Mouse (Mus musculus) heart, embryonic 16.5 days (tissue): ENCODE results near the gene Paxbp1. TPM values are rescaled to one million over a fixed set of nuclear protein-coding genes. Genes with fewer than 3 reads are reported as not detected.

Source experiments
- ATAC-seq: fragments of 200-750 bp; cut with Nextera tagmentation; replicated peaks from 2 replicates; pipeline ENCODE4 v1.8.0; 2017; ENCODE audit warnings: moderate number of reproducible peaks; ENCODE audit not compliant: insufficient read depth, low FRiP score; ENCODE audit errors: extremely low read depth
- H3K27ac ChIP-seq: fragments of 300-500 bp; sonication (generic); 2 replicates; pipeline ENCODE4 v1.5.1; 2014; ENCODE audit warnings: mild to moderate bottlenecking, low read length, control low read depth, moderate library complexity
- H3K27me3 ChIP-seq: fragments of 300-500 bp; sonication (generic); 2 replicates; pipeline ENCODE4 v1.6.1; 2014; ENCODE audit warnings: low read length, mixed read lengths; ENCODE audit not compliant: control insufficient read depth, insufficient read depth
- H3K36me3 ChIP-seq: fragments of 300-500 bp; sonication (generic); 2 replicates; pipeline ENCODE4 v1.6.1; 2014; ENCODE audit not compliant: control insufficient read depth, insufficient read depth
- H3K4me1 ChIP-seq: fragments of 300-500 bp; sonication (generic); 2 replicates; pipeline ENCODE4 v1.6.1; 2014; ENCODE audit warnings: low read length, mixed read lengths; ENCODE audit not compliant: control insufficient read depth, insufficient read depth
- H3K4me2 ChIP-seq: fragments of 300-500 bp; sonication (generic); 2 replicates; pipeline ENCODE4 v1.6.1; 2014; ENCODE audit warnings: low read depth, mild to moderate bottlenecking, control low read depth, low read length
- H3K4me3 ChIP-seq: fragments of 300-500 bp; sonication (generic); 2 replicates; pipeline ENCODE4 v1.5.1; 2014; ENCODE audit warnings: mild to moderate bottlenecking, control low read depth, low read length
- H3K9ac ChIP-seq: fragments of 300-500 bp; sonication (generic); 2 replicates; pipeline ENCODE4 v1.6.1; 2014; ENCODE audit warnings: low read length, control low read depth
- H3K9me3 ChIP-seq: fragments of 300-500 bp; sonication (generic); replicated peaks from 2 replicates; pipeline ENCODE4 v1.6.1; 2016; ENCODE audit warnings: low read length; ENCODE audit not compliant: control insufficient read depth
- WGBS: fragments of 180-500 bp; shearing (Covaris S2); extraction: QIAGEN DNeasy Blood & Tissue Kit; methylation state at CpG from one replicate; pipeline ENCODE4 v1.1.7; 2014; 5-methylcytosine and 5-hydroxymethylcytosine counted together
- polyA plus RNA-seq: library from polyadenylated mRNA; unstranded; fragments of >200 nt; fragmentation: Nextera tagmentation; extraction: Ambion mirVana; gene quantifications from 2 replicates; pipeline ENCODE4 v1.2.1, GENCODE M21; 2015

The Paxbp1 gene
- polyA plus RNA-seq, 1 experiment from 2014 or later, result 43.4 TPM

DNA sequence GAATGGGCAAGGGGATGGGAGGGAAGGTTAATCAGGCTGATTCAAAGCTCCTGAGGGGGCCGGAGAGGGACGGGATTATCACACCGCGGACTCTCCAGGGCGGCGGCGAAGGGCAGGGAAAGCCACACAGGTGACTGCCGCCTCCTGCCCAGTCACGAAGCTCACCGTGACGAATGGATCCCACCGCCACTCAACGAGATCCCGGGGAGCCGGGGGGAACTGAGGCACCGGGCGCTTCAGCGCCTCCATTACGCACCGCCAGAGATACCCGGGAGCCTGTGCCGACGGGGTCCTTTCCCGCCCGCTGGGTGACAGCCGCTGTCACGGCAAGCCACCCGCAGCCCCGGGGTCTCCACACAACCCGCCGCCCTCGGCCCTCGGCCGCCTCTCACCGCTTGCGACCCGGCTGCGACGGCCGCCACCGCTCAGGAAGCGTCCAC lies 33.7 kb downstream of the Paxbp1 start:
- Histone ChIP-seq H3K27ac (peak overlapping the region; percentile 84), H3K4me1 (peaks cover 13% of the 10 kb centered on the region), H3K9me3 (no peaks in the 10 kb centered on the region), H3K4me2 (peak overlapping the region; percentile 93), H3K36me3 (peaks cover 13% of the 10 kb centered on the region), H3K9ac (peak overlapping the region; percentile 82), H3K4me3 (peak overlapping the region; percentile 76), H3K27me3 (no peaks in the 10 kb centered on the region)
- peak; percentile 30 for ATAC-seq
- 0% methylated on average over 35 of the region's 42 CpGs for WGBS

- Histone ChIP-seq H3K9ac (peak overlapping the region; percentile 82), H3K27me3 (no peaks in the 10 kb centered on the region), H3K9me3 (no peaks in the 10 kb centered on the region), H3K27ac (peak overlapping the region; percentile 84), H3K4me3 (peak overlapping the region; percentile 76), H3K36me3 (peaks cover 7% of the 10 kb centered on the region), H3K4me2 (peak overlapping the region; percentile 93), H3K4me1 (peaks cover 13% of the 10 kb centered on the region)
- under 1% methylated on average over 19 of the region's 19 CpGs for WGBS
- no peak for ATAC-seq
Observed at GRCm38 (mm10) chr16:91009942-91010529, 34.3 kb downstream of the Paxbp1 start.

DNA sequence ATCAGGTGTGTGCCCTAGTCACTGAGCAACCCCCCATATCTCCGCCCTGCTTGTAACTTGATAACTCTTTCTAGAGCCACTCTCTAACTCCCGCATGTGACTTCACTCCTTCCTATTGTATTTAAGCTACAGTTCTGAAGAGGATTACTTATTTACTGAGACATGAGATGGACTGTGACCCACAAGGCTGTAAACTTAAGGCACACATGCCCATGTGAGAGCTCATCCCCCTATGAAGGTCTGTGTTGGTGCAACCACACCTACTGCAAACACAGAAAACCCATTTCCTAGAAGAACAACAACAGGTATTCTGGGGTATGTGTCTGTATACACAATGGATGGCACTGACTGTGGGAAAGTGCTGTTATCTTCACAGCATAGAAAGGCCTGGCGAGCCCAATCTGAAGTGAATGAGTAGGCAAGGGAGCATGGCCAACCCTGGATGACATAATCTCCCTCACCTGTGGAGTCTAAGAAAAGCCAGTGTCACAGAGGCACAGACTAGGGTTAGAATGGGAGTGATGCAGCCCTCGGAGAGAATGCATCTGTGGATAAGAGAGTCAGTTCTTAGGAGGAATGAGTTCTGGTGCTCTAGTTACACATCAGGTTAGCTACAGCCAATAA lies 39.3 kb downstream of the Paxbp1 start:
- WGBS, result 73% methylated on average over 4 of the region's 4 CpGs
- H3K27ac ChIP-seq, result no peak overlapping the region
- no peak overlapping the region for H3K4me3 ChIP-seq
- no peaks in the 10 kb centered on the region for H3K9me3 ChIP-seq
- H3K9ac ChIP-seq, result no peak overlapping the region
- no peaks in the 10 kb centered on the region for H3K36me3 ChIP-seq
- H3K4me2 ChIP-seq, result no peak overlapping the region
- peaks cover 8% of the 10 kb centered on the region for H3K4me1 ChIP-seq
- ATAC-seq, result no peak
- no peaks in the 10 kb centered on the region for H3K27me3 ChIP-seq

- H3K9me3 ChIP-seq, result no peaks in the 10 kb centered on the region
- H3K4me1 ChIP-seq, result no peaks in the 10 kb centered on the region
- H3K4me2 ChIP-seq, result no peak overlapping the region
- H3K36me3 ChIP-seq, result no peaks in the 10 kb centered on the region
- H3K4me3 ChIP-seq, result no peak overlapping the region
- no peak overlapping the region for H3K9ac ChIP-seq
- ATAC-seq, result no peak
- H3K27me3 ChIP-seq, result no peaks in the 10 kb centered on the region
- 85% methylated on average over 2 of the region's 2 CpGs for WGBS
- no peak overlapping the region for H3K27ac ChIP-seq
Observed at GRCm38 (mm10) chr16:91001098-91001497, 43.2 kb downstream of the Paxbp1 start.

DNA sequence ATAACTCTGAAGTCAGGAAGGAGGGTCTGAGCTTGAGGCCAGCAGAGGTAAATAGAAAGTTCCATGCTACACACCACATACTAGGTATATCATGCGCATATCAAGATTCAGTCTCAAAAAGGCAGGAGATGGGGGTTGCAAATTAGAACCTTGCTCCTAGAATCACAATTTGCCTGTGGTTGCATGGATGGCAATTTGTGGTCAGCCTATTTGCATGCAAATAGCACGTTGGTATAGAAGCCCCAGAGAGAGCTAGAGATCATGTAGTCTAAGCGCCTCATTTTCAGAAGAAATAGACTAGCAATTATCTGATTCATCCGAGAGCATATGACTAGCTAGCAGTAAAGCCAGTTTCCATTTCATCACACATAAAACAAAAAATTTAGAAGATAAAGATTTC lies 44.5 kb downstream of the Paxbp1 start:
- Histone ChIP-seq H3K36me3 (no peaks in the 10 kb centered on the region), H3K9me3 (no peaks in the 10 kb centered on the region), H3K9ac (no peak overlapping the region), H3K27me3 (no peaks in the 10 kb centered on the region), H3K4me1 (peaks cover 8% of the 10 kb centered on the region), H3K27ac (no peak overlapping the region), H3K4me2 (no peak overlapping the region), H3K4me3 (no peak overlapping the region)
- WGBS, result 84% methylated on average over 4 of the region's 4 CpGs
- ATAC-seq, result no peak

DNA sequence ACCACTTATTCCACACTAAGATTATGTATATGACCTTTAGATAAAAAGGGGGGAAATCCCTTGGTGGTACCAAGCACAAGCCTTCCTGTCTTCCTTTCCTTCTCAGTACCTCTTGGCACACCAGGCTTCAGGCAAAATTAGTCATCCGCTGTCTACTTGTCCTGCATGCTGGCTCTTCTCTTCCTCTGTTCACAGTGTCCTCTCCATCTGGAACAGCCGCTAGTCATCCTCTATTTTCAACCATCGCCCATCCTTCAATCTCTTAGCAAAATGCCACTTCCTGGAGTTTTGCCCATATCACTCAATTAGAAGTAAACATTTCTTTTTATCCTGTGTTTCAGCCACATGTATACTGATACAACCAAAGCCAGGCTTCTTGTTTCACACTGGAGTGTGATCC lies 46.5 kb downstream of the Paxbp1 start:
- no peaks in the 10 kb centered on the region for H3K36me3 ChIP-seq
- peaks cover 12% of the 10 kb centered on the region for H3K4me1 ChIP-seq
- no peak overlapping the region for H3K4me2 ChIP-seq
- H3K27ac ChIP-seq, result no peak overlapping the region
- H3K9me3 ChIP-seq, result no peaks in the 10 kb centered on the region
- H3K4me3 ChIP-seq, result no peak overlapping the region
- H3K9ac ChIP-seq, result no peak overlapping the region
- ATAC-seq, result no peak
- 83% methylated on average over 3 of the region's 3 CpGs for WGBS
- no peaks in the 10 kb centered on the region for H3K27me3 ChIP-seq

GRCm38 (mm10) chr16:90996327-90997243 lies 47.8 kb downstream of the Paxbp1 start:
- H3K4me2 ChIP-seq, result no peak overlapping the region
- 76% methylated on average over 7 of the region's 7 CpGs for WGBS
- no peaks in the 10 kb centered on the region for H3K9me3 ChIP-seq
- no peak overlapping the region for H3K9ac ChIP-seq
- no peak for ATAC-seq
- no peaks in the 10 kb centered on the region for H3K36me3 ChIP-seq
- peaks cover 12% of the 10 kb centered on the region for H3K4me1 ChIP-seq
- H3K4me3 ChIP-seq, result no peak overlapping the region
- H3K27me3 ChIP-seq, result no peaks in the 10 kb centered on the region
- H3K27ac ChIP-seq, result no peak overlapping the region

GRCm38 (mm10) chr16:90995498-90995897 lies 48.8 kb downstream of the Paxbp1 start:
- H3K4me2 ChIP-seq, result no peak overlapping the region
- WGBS, result 69% methylated on average over 5 of the region's 5 CpGs
- no peak for ATAC-seq
- peaks cover 12% of the 10 kb centered on the region for H3K4me1 ChIP-seq
- peaks cover 4% of the 10 kb centered on the region for H3K36me3 ChIP-seq
- no peak overlapping the region for H3K9ac ChIP-seq
- no peak overlapping the region for H3K27ac ChIP-seq
- H3K9me3 ChIP-seq, result no peaks in the 10 kb centered on the region
- no peaks in the 10 kb centered on the region for H3K27me3 ChIP-seq
- H3K4me3 ChIP-seq, result no peak overlapping the region

- H3K4me1 ChIP-seq, result peaks cover 12% of the 10 kb centered on the region
- H3K27ac ChIP-seq, result peak overlapping the region; percentile 43
- 19% methylated on average over 4 of the region's 4 CpGs for WGBS
- no peaks in the 10 kb centered on the region for H3K9me3 ChIP-seq
- H3K4me3 ChIP-seq, result no peak overlapping the region
- no peak for ATAC-seq
- 0 out of 2 replicates have a peak overlapping the region, but pooled peaks have one; percentile 35 for H3K9ac ChIP-seq
- peaks cover 4% of the 10 kb centered on the region for H3K36me3 ChIP-seq
- H3K4me2 ChIP-seq, result 0 out of 2 replicates have a peak overlapping the region, but pooled peaks have one; percentile 1
- H3K27me3 ChIP-seq, result no peaks in the 10 kb centered on the region
Observed at GRCm38 (mm10) chr16:90995023-90995422, 49.3 kb downstream of the Paxbp1 start.
